Mouse (Mus musculus) neural tube, embryonic 15.5 days (tissue): ENCODE data around the gene Mef2a. TPM values are rescaled to one million over a fixed set of nuclear protein-coding genes. Genes with fewer than 3 reads are reported as not detected.

Experiments used
- ATAC-seq: fragments of 200-750 bp; cut with Nextera tagmentation; 2 replicates; pipeline ENCODE4 v1.8.0; 2017; ENCODE audit warnings: mild to moderate bottlenecking, moderate TSS enrichment, moderate library complexity; ENCODE audit not compliant: low FRiP score
- H3K27ac ChIP-seq: fragments of 300-500 bp; sonication (generic); replicated peaks from 2 replicates; pipeline ENCODE4 v1.5.1; 2015; ENCODE audit warnings: mild to moderate bottlenecking, inconsistent platforms
- H3K27me3 ChIP-seq: fragments of 300-500 bp; sonication (generic); replicated peaks from 2 replicates; pipeline ENCODE4 v1.6.1; 2015; ENCODE audit warnings: inconsistent platforms
- H3K36me3 ChIP-seq: fragments of 300-500 bp; sonication (generic); 2 replicates; pipeline ENCODE4 v1.6.1; 2015; ENCODE audit warnings: inconsistent platforms
- H3K4me1 ChIP-seq: fragments of 300-500 bp; sonication (generic); 2 replicates; pipeline ENCODE4 v1.6.1; 2015; ENCODE audit warnings: inconsistent platforms
- H3K4me2 ChIP-seq: fragments of 300-500 bp; sonication (generic); 2 replicates; pipeline ENCODE4 v1.6.1; 2015; ENCODE audit warnings: inconsistent platforms, mild to moderate bottlenecking, moderate library complexity
- H3K4me3 ChIP-seq: fragments of 300-500 bp; sonication (generic); replicated peaks from 2 replicates; pipeline ENCODE4 v1.5.1; 2015; ENCODE audit warnings: mild to moderate bottlenecking, inconsistent platforms
- H3K9ac ChIP-seq: fragments of 300-500 bp; sonication (generic); replicated peaks from 2 replicates; pipeline ENCODE4 v1.6.1; 2015; ENCODE audit warnings: mild to moderate bottlenecking, inconsistent platforms
- H3K9me3 ChIP-seq: fragments of 300-500 bp; sonication (generic); replicated peaks from 2 replicates; pipeline ENCODE4 v1.6.1; 2016; ENCODE audit warnings: inconsistent platforms
- WGBS: fragments of 180-500 bp; shearing (Covaris S2); methylation state at CpG from one replicate; pipeline ENCODE4 v1.1.7; 2015; ENCODE audit warnings: mixed read lengths; 5-methylcytosine and 5-hydroxymethylcytosine counted together
- polyA plus RNA-seq: library from polyadenylated mRNA; unstranded; fragments of >200 nt; fragmentation: Nextera tagmentation; extraction: Ambion mirVana; gene quantifications from 2 replicates; pipeline ENCODE4 v1.2.1, GENCODE M21; 2015

The Mef2a gene
- polyA plus RNA-seq, 1 experiment from 2014 or later, result 30.1 TPM

DNA sequence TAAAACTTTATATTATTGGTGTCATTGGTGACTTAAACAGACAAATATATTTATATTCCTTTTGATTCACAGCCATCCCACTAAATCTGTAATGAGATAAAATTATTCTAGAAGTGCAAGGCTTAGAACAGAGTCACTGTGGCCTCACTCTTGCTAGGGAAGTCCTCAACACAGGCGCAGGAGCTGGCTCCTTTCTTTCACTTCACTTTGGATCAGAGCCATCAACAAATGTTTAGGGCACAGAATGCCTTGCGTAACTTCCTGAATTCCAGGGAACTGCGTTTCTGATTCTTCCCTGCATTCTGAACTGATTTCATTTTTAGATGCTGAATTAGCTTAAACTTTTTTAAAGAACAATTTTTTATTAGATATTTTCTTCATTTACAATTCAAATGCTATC lies 130.7 kb downstream of the Mef2a start:
- no peak for ATAC-seq
- H3K27ac ChIP-seq, result no peak overlapping the region
- H3K36me3 ChIP-seq, result peaks cover 8% of the 10 kb centered on the region; the same call in 1 of the 2 replicates
- no peak overlapping the region for H3K9ac ChIP-seq
- no peaks in the 10 kb centered on the region for H3K9me3 ChIP-seq
- no peak overlapping the region for H3K4me3 ChIP-seq
- H3K4me2 ChIP-seq, result no peak overlapping the region
- no peaks in the 10 kb centered on the region for H3K27me3 ChIP-seq
- H3K4me1 ChIP-seq, result no peaks in the 10 kb centered on the region
- WGBS, result 88% methylated on average over 3 of the region's 3 CpGs

- Histone ChIP-seq H3K4me1 (no peaks in the 10 kb centered on the region), H3K36me3 (peaks cover 33% of the 10 kb centered on the region), H3K9ac (no peak overlapping the region), H3K27ac (no peak overlapping the region), H3K4me3 (no peak overlapping the region), H3K27me3 (no peaks in the 10 kb centered on the region), H3K4me2 (no peak overlapping the region), H3K9me3 (no peaks in the 10 kb centered on the region)
- 98% methylated on average over 2 of the region's 2 CpGs for WGBS
- ATAC-seq, result no peak
Observed at GRCm38 (mm10) chr7:67237752-67238151, 134.9 kb downstream of the Mef2a start.

DNA sequence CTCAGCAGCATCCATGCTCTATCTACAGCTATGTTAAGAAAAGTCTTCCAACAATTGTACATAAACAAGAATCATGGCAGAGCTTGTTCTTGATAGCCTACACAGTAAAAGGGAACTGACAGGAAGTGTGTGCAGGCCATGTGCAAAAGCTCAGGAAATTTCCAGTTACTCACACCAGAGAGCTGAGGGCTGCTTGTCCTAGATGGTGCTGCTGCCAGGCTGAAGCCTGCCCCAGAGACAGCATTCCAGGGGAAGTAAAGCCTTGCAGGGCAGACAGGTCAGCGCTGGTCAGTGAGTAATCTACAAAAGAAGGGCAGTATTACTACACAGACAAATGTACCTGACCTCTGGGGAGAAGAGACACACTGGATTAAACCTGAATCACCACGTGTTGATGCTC lies 136.3 kb downstream of the Mef2a start:
- WGBS, result 93% methylated on average over 2 of the region's 2 CpGs
- no peaks in the 10 kb centered on the region for H3K27me3 ChIP-seq
- H3K9ac ChIP-seq, result no peak overlapping the region
- no peak for ATAC-seq
- no peak overlapping the region for H3K27ac ChIP-seq
- H3K9me3 ChIP-seq, result no peaks in the 10 kb centered on the region
- H3K36me3 ChIP-seq, result peaks cover 42% of the 10 kb centered on the region
- H3K4me3 ChIP-seq, result no peak overlapping the region
- H3K4me1 ChIP-seq, result no peaks in the 10 kb centered on the region
- H3K4me2 ChIP-seq, result no peak overlapping the region

DNA sequence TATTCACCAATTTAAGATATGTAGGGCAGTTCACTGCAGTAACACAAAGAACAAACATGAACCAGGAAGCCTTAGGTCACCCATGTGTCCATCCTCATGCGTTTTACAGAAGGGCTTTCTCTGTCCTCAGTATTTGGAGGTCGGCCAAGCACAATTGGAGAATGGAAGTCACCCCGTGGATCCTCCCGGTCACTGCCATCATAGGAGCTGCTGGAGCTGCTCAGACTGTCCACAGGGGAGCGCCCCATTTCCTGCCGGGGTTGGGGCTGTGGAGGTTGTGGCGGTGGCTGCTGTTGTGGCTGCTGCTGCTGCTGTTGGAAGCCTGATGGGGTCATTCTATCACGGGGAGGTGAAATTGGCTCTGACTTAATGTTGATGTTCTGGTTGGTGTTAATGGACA lies 137.9 kb downstream of the Mef2a start:
- H3K4me2 ChIP-seq, result no peak overlapping the region
- no peaks in the 10 kb centered on the region for H3K9me3 ChIP-seq
- H3K27ac ChIP-seq, result no peak overlapping the region
- WGBS, result 76% methylated on average over 8 of the region's 8 CpGs
- H3K4me1 ChIP-seq, result peaks cover 6% of the 10 kb centered on the region; the same call in 1 of the 2 replicates
- no peaks in the 10 kb centered on the region for H3K27me3 ChIP-seq
- H3K4me3 ChIP-seq, result no peak overlapping the region
- H3K9ac ChIP-seq, result no peak overlapping the region
- H3K36me3 ChIP-seq, result peaks cover 42% of the 10 kb centered on the region
- no peak for ATAC-seq

- Histone ChIP-seq H3K9ac (no peak overlapping the region), H3K4me3 (no peak overlapping the region), H3K36me3 (peaks cover 38% of the 10 kb centered on the region), H3K9me3 (no peaks in the 10 kb centered on the region), H3K4me1 (peaks cover 8% of the 10 kb centered on the region; the same call in 1 of the 2 replicates), H3K4me2 (no peak overlapping the region), H3K27ac (no peak overlapping the region), H3K27me3 (no peaks in the 10 kb centered on the region)
- ATAC-seq, result no peak
- 93% methylated on average over 14 of the region's 14 CpGs for WGBS
Observed at GRCm38 (mm10) chr7:67232504-67232903, 140.2 kb downstream of the Mef2a start.

DNA sequence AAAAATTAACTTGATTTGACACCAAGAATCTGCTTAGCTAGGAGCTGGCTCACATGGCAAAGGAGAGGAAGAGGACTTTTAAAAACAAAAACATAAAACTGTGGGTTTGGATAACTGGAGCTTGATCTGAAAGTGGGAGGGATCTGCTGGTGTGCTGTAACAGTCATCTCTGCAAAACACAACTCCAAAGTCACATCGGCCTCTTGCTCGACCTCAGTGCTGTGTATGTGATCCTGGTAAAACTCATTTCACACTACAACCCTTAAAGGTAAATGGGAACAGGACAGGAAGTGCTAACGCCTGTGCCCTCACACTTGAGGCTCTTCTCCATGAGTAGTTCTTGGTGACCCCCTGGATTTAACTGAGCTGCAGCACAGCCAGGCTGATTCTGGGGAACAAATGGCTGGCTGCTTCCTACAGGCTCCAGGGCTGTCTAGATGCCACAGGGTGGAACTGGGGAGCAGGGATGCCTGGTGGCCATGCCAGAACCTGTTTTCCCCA lies 142.0 kb downstream of the Mef2a start:
- WGBS, result 89% methylated on average over 3 of the region's 3 CpGs
- Histone ChIP-seq H3K4me2 (no peak overlapping the region), H3K27ac (no peak overlapping the region), H3K9ac (no peak overlapping the region), H3K9me3 (no peaks in the 10 kb centered on the region), H3K4me3 (no peak overlapping the region), H3K36me3 (peaks cover 37% of the 10 kb centered on the region), H3K27me3 (no peaks in the 10 kb centered on the region), H3K4me1 (peaks cover 8% of the 10 kb centered on the region; the same call in 1 of the 2 replicates)
- no peak for ATAC-seq

DNA sequence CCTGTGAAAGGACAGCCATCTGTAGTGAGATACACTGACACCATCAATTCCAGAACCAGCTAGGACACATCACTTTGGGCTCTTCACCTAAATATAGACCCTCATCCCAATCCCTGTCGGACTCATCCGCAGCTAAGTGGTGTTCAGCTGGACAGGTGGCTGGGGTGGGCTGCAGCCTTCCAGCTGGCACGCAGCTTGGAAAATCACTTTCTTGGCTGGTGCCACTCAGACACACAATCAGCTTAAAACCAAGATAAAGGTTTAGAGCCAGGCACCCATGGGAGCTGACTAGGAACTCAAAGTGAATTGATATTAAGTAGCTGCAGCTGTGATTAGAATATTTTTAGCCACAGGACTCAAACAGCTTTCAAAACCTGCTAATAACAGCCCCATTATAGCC lies 142.4 kb downstream of the Mef2a start:
- H3K9me3 ChIP-seq, result no peaks in the 10 kb centered on the region
- H3K27me3 ChIP-seq, result no peaks in the 10 kb centered on the region
- no peak overlapping the region for H3K4me3 ChIP-seq
- WGBS, result 78% methylated on average over 3 of the region's 3 CpGs
- H3K4me1 ChIP-seq, result peaks cover 8% of the 10 kb centered on the region; the same call in 1 of the 2 replicates
- no peak for ATAC-seq
- no peak overlapping the region for H3K27ac ChIP-seq
- peaks cover 37% of the 10 kb centered on the region for H3K36me3 ChIP-seq
- H3K9ac ChIP-seq, result no peak overlapping the region
- no peak overlapping the region for H3K4me2 ChIP-seq

- peaks cover 33% of the 10 kb centered on the region for H3K36me3 ChIP-seq
- H3K27me3 ChIP-seq, result no peaks in the 10 kb centered on the region
- H3K9ac ChIP-seq, result no peak overlapping the region
- no peaks in the 10 kb centered on the region for H3K9me3 ChIP-seq
- no peak overlapping the region for H3K27ac ChIP-seq
- peaks cover 8% of the 10 kb centered on the region; the same call in 1 of the 2 replicates for H3K4me1 ChIP-seq
- no peak overlapping the region for H3K4me2 ChIP-seq
- WGBS, result 89% methylated on average over 3 of the region's 3 CpGs
- ATAC-seq, result no peak
- H3K4me3 ChIP-seq, result no peak overlapping the region
Observed at GRCm38 (mm10) chr7:67229701-67230100, 143.0 kb downstream of the Mef2a start.

DNA sequence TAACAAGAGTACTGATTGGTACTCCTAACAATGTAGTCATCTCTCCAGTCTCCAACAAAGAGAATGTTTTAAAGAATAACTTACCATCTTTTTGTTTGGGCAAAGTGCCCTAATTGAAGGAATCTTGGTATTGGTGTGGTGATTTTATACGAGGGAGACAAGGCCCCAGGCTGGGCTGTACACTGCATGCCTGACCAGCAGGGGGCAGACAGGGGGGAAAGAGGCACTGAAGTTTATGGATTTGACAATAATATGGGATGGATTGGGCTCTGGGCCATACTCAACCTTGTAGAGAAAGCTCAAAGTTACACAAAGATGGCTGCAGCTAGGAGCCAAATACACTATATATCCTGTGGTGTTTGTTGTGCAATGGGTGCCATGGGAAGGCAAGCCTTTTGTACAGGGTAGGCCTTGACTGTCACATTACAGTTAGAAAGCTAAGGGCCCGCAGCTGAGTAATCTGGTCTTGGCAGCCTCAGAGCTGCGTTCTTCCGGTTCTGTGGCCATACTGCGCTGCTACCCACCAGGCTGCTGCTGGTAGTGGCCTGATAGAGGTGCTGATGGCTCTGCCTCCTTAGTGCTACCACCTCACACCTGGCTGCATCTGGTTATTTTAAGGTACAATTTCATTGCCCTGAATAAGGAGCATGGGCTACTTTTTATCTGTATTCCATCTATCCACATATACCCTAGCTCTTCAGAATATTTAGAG lies 143.6 kb downstream of the Mef2a start:
- H3K4me3 ChIP-seq, result no peak overlapping the region
- no peak overlapping the region for H3K9ac ChIP-seq
- H3K4me2 ChIP-seq, result no peak overlapping the region
- no peaks in the 10 kb centered on the region for H3K27me3 ChIP-seq
- 0 out of 2 replicates have a peak, but pooled peaks have one; percentile 26 for ATAC-seq
- H3K9me3 ChIP-seq, result no peaks in the 10 kb centered on the region
- H3K4me1 ChIP-seq, result peaks cover 13% of the 10 kb centered on the region
- H3K36me3 ChIP-seq, result peaks cover 27% of the 10 kb centered on the region
- WGBS, result 79% methylated on average over 5 of the region's 5 CpGs
- no peak overlapping the region for H3K27ac ChIP-seq

DNA sequence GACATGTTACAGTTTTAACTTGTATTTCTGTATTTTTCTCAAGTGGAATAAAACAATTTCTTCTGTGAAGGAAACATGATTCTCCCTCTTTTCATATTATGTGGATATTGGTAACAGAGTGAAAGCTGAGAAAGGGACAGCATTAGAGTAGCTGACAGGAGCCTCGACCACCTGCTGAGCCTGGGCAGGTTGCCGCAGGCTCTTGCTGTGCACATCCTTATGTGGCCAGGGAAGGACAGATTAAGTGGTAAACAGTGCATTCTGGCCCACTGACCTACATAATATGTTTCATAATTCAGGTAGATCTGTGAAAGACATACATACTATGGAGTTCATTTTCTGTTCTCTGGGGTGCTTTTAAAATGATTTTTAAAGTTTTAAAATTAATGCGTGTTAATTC lies 144.3 kb downstream of the Mef2a start:
- Histone ChIP-seq H3K4me2 (no peak overlapping the region), H3K36me3 (peaks cover 27% of the 10 kb centered on the region), H3K9me3 (no peaks in the 10 kb centered on the region), H3K27me3 (no peaks in the 10 kb centered on the region), H3K4me3 (no peak overlapping the region), H3K9ac (no peak overlapping the region), H3K27ac (no peak overlapping the region), H3K4me1 (peaks cover 20% of the 10 kb centered on the region)
- WGBS, result 71% methylated on average over 3 of the region's 3 CpGs
- ATAC-seq, result no peak

DNA sequence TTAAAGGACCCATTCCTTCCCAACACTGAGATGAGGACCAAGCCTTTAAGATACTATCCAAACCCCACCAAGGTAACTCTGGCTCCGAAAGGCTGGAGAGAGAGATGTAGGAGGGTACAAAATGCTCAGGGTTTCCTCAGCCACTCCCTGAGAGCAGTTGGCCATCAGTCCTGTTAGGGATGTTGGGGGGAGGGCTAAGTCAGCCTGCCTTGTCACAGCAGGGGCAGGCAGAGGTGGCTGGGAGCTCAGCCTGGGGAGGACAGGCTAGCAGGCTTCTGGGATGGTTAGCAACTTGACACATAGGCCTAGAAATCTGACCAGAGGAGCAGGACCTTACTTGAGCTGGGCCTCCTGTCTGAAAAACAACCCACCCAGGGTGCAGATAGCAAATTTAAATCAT lies 145.1 kb downstream of the Mef2a start:
- no peak overlapping the region for H3K4me3 ChIP-seq

DNA sequence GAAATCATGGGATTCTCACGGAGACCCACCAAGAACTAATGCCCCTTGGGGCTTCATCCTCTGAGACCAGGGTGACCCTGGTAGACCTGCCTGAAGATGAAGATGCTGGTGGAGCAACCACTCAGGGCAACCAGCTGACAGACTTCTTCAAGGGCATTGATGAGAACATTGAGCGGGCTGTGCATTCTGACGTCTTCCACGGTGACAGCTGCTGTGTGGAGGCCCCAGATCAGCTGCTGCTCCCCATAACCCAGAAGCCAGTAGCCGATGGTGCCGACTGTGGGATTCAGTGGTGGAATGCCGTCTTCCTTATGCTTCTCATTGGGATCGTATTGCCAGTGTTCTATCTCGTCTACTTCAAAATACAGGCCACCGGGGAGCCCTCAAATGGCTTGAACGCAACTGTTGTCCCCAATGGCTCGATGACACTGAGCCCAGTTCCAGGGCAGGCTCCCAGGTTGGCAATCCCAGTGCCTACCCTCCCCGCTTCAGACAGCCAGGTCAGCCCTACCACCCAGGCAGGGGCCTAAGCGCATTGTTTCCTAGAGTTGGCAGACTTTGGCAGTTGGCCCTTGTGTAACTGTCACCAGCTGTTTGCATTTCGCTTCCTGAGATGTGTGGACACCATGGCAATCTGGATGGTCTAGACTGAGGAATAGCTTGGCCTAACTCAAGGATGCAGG lies 146.6 kb downstream of the Mef2a start:
- H3K36me3 ChIP-seq, result peaks cover 18% of the 10 kb centered on the region
- H3K9me3 ChIP-seq, result no peaks in the 10 kb centered on the region
- no peak for ATAC-seq
- H3K27ac ChIP-seq, result no peak overlapping the region
- H3K4me2 ChIP-seq, result no peak overlapping the region
- no peaks in the 10 kb centered on the region for H3K27me3 ChIP-seq
- WGBS, result 92% methylated on average over 15 of the region's 15 CpGs
- no peak overlapping the region for H3K4me3 ChIP-seq
- H3K4me1 ChIP-seq, result peaks cover 32% of the 10 kb centered on the region
- H3K9ac ChIP-seq, result no peak overlapping the region

More for the DNA sequence above, 145.1 kb downstream of the Mef2a start:
- 93% methylated on average over 1 of the region's 1 CpGs for WGBS
- H3K27me3 ChIP-seq, result no peaks in the 10 kb centered on the region
- no peak overlapping the region for H3K9ac ChIP-seq
- ATAC-seq, result no peak
- H3K27ac ChIP-seq, result no peak overlapping the region
- H3K4me1 ChIP-seq, result peaks cover 27% of the 10 kb centered on the region
- H3K9me3 ChIP-seq, result no peaks in the 10 kb centered on the region
- no peak overlapping the region for H3K4me2 ChIP-seq
- H3K36me3 ChIP-seq, result peaks cover 26% of the 10 kb centered on the region
